Mouse (Mus musculus) mature B cell (primary cell): Measurements from ENCODE around the gene Flt1.

Experiments
- in situ Hi-C: fragments of 300-500 bp; cut with MboI; formaldehyde crosslinking; loops from 2 replicates; pipeline ENCODE4 v1.14.3; 2019

Flt1 gene

GRCm38 (mm10) chr5:147551879-147552627 is 173.8 kb downstream of the Flt1 start:
- in situ Hi-C loops = no loop called here

- in situ Hi-C loops = no loop called here
Measured at GRCm38 (mm10) chr5:147549016-147549755, 176.6 kb downstream of the Flt1 start.

- in situ Hi-C loops = no loop called here
Measured at GRCm38 (mm10) chr5:147545731-147546241, 180.0 kb downstream of the Flt1 start.

- in situ Hi-C loops = no loop called here
Measured at GRCm38 (mm10) chr5:147542291-147542690, 183.5 kb downstream of the Flt1 start.

GRCm38 (mm10) chr5:147539815-147540214 is 186.0 kb downstream of the Flt1 start:
- in situ Hi-C loops = no loop called here

GRCm38 (mm10) chr5:147539409-147539808 is 186.4 kb downstream of the Flt1 start:
- in situ Hi-C loops = no loop called here

- in situ Hi-C loops = no loop called here
Measured at GRCm38 (mm10) chr5:147532031-147532430, 193.8 kb downstream of the Flt1 start.

- in situ Hi-C loops = no loop called here
Measured at GRCm38 (mm10) chr5:147527788-147528187, 198.0 kb downstream of the Flt1 start.

- in situ Hi-C loops = no loop called here
Measured at GRCm38 (mm10) chr5:147527006-147527405, 198.8 kb downstream of the Flt1 start.
